Mouse (Mus musculus): ENCODE data around the gene Slc8a1.

Gene Slc8a1

DNA sequence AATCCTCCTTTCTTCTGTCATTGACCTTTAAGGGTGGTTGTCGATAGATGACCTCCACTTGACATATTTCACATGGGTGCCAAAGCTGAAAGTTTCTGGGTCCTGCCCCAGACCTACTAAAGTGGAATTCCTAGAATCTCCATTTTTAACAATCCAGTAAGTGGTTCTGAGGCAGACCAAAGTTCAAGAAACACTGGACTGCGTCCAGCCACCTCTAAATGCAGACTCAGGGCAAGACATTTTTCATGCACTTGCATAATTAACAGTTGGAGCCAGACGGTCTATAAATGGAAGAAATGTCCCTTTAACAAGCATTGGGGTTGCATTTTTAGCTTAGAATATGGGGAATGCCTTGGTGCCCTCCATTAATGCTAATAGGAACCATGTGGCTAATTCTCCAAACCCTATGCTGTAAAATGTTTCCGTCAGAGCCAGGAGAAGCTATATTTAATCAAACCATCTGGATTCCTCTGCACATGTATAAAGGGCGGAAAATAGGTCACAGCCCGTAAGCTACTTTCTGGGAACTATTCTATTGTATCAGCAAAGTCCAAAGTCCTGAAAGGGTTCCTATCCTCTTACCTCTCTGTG, 224.7 kb downstream of the Slc8a1 start:
- DNase-seq (ENCODE audit: inconsistent ontology term) = peak; percentile 63

DNA sequence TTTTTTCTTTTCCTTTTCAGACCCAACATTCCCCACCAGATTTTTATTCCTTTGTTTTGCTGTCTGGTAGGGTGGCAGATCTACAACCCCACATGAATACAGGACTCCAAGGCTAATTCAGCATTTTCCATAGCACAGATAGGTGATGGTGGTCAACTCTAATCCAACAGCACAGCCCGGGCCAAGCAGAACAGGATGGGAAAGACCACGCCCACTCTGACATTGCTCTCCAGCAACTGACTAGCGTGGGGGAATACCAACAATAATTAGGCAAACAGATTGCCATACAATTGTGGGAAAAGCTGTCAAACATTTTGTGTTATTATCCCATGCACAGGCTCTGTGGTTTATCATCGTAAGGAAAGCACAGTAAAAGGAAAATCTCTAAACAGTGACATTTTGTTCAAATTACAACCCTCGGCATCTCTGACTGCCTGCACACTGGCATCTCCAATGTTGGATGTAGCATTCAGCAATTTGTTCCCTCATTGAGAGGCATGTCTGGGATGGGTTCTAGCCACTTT, 233.0 kb downstream of the Slc8a1 start:
- DNase-seq (ENCODE audit: inconsistent ontology term) = no peak

- DNase-seq (ENCODE audit: inconsistent ontology term) = no peak
Observed at GRCm38 (mm10) chr17:81504040-81504439, 234.1 kb downstream of the Slc8a1 start.

GRCm38 (mm10) chr17:81502732-81503131, 235.4 kb downstream of the Slc8a1 start:
- DNase-seq (ENCODE audit: inconsistent ontology term) = no peak

DNA sequence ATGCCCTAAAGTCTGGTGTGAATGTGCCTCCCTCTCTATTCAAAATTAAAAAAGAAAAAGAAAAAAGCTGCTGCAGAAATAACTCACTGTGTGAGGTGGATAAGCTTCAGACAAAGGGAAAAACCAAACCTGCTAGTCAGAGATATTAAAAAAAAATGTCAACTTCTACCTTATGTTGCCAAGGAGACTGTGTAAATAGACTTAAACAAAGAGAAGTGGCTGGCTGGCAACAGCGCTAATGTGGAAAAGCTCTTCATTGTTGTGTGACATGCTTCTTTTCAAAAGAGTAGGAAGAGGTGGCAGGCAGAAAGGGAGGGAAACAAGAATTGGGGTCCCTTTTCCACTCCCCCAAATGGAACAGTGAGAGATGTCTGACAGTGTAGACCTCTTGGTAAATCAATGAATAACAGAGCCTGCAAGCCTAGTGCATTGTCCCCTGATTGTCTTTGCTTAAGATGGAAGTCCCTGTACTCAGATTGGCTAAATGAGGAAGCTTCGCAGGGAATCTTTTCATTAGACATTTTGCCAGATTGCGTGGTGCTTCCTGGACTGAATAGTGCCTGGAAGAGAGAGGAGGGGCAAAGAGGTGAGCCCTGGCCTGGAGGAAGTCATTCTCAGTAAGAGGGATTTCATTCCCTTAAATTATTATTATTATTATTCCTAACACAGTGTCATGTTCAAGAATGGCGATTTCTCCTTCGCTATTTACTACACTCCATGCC, 237.3 kb downstream of the Slc8a1 start:
- DNase-seq (ENCODE audit: inconsistent ontology term) = peak; percentile 40

- peak; percentile 47 for DNase-seq (ENCODE audit: inconsistent ontology term)
Observed at GRCm38 (mm10) chr17:81497919-81498318, 240.3 kb downstream of the Slc8a1 start.

DNA sequence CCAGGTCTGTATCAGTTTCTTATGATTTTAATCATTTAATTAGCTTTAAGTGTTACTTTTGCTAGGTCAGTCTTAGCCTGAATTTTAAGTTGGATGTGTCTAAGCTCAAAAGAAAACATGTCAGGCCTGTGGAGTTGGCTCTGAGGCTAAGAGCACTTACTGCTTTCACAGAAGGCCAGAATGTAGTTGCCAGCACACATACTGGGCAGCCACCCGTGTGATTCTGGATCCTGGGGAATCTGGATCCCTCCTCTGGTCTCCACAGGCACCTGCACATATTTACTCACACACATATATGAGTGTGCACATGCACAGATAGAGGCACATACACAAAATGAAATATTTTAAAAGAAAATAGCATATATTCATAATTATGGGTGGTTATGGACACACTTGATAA, 241.6 kb downstream of the Slc8a1 start:
- DNase-seq (ENCODE audit: inconsistent ontology term) = no peak

GRCm38 (mm10) chr17:81492216-81492865, 245.8 kb downstream of the Slc8a1 start:
- DNase-seq (ENCODE audit: inconsistent ontology term) = no peak

GRCm38 (mm10) chr17:81486388-81486787, 251.8 kb downstream of the Slc8a1 start:
- DNase-seq (ENCODE audit: inconsistent ontology term) = no peak

DNA sequence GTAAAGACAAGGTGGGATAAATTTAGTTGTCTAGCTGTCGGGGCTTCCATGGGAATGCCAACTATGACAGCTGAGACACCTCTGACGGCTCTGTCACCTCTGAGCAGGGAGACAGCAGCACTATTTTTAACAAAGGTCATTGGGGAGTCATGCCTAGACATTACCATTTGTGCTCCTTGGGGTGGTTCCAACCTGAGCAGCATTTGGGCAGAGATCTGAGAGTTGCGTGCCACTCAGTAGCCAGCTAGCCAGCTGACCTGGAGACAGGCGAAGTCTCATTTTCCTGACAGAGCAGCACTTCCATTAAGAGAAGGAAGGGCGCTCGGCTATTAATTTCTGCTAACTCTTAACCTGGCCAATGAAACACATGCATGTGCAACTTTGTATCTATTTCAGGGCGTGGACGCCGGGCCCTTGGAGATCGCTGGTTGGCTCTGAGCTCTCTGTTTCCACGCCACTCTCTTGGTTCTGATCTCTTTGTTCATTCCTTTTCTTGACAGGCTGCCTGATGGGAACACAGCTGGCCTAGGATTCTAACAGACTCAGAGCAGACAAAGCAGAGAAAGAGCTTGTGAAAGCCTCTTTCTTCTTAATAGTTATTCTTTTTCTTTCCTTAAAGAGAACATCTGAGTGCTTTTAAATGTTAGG, 256.2 kb downstream of the Slc8a1 start:
- no peak for DNase-seq (ENCODE audit: inconsistent ontology term)

DNA sequence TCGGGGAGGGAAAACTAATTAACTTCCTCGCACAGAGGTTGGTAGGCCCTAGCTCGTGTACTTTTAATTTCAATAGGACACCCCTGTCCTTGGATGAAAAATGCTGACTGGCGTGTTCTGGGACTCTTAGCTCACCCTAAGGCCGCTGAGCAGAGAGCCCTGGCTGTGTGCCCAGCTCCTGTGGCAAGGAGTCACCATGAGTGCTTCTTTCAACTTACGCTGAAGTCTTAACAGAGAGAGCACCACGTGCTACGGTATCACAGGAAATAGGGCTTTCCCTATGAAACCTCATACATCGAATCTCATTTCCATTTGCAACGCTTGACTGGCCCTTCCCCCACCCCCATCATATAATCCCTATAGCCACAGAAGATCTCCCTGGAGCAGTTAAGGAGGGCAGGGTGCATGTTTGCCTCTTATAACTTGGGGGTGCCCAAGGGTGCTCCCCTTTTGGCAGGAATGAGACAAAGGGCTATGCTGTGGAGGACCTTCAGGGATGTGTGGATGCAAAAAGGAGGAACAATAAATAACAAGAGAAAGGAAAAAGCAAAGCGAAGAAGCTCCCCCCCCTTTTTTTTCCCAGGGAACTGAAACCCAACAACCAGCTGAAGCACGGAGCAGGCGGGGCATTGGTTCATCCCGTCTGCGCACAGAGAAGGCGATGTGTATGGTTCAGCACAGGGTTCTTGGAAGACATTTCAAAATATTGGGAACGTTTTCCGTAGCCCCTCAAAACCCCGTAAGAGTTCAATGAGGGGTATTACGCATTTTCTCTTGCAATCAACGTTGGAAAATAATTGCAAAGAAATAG, 257.6 kb downstream of the Slc8a1 start:
- DNase-seq (ENCODE audit: inconsistent ontology term) = peak; percentile 47

DNA sequence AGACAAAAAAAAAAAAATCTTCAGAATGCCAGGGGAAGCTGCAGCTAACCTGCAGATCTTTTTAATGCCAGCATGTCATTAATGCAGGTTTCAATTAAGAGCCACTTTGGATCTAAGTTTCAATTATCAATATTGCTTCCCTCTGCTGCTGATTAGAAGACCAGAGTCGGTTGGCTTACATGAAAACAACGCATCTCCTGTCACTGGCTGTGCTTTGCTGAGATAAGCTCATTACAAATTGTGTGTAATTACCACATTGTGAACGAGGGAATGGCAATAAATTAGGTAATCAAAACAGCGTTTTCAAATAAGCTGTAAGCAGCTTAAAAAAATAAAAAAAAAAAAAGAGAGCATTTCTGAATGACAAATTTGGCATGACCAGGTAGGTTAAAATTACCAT, 258.4 kb downstream of the Slc8a1 start:
- no peak for DNase-seq (ENCODE audit: inconsistent ontology term)

DNA sequence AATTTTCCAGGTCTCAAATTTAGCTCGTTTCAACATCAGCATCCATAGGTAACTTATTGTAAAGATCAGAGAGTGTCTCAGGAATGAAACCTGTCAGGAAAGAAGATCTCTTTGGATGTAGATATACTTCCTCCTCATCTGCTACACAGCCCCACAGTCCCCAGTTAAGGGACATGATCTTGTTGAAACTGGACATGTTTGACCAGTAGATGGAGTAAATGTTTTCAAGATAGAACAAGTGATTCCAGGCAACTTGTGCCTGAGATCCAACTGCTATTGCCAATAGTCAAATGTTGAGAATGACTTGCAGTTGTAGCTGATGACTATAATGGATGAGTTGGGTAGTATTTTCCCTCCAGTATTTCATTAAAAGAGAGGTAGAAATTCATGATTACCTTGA, 260.8 kb downstream of the Slc8a1 start:
- DNase-seq (ENCODE audit: inconsistent ontology term) = no peak

- DNase-seq (ENCODE audit: inconsistent ontology term) = no peak
Observed at GRCm38 (mm10) chr17:81473363-81473762, 264.8 kb downstream of the Slc8a1 start.

DNA sequence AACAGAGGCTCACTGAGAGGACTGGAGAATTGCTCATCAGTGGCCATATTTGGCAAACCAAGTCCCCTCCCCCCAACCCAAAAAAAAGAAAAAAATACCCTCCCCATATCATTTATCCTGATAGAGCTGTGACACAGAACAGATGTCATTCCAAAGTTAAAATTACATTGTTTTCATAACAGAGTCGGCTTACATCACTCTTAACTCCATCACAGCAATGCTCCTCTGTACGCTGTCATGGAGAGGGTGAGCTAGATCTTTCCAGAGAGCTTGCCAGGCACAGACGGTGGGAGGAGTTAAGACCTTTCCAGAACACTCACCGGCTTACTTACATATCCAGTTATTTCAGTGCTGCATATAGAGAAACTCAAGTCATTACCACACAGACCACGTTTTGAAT, 269.2 kb downstream of the Slc8a1 start:
- no peak for DNase-seq (ENCODE audit: inconsistent ontology term)

DNA sequence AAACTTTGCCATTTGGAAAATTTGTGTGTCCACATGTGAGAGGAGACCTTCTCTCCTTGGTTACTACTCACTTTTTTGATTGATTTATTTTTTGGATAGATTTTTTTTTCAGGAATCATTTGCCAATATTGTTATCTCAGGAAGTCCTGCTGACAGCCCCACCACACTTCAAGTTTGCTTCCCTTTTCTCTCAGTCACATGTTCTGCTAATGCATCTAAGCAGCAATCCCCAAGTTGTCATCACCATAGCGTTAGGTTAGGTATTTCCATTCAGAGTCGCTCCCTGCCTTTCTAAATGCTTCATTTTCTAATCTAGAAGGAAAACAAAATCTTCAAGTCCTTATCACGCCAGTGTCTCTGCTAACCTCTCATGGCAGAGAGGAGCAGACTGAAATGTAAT, 278.8 kb downstream of the Slc8a1 start:
- DNase-seq (ENCODE audit: inconsistent ontology term) = no peak

DNA sequence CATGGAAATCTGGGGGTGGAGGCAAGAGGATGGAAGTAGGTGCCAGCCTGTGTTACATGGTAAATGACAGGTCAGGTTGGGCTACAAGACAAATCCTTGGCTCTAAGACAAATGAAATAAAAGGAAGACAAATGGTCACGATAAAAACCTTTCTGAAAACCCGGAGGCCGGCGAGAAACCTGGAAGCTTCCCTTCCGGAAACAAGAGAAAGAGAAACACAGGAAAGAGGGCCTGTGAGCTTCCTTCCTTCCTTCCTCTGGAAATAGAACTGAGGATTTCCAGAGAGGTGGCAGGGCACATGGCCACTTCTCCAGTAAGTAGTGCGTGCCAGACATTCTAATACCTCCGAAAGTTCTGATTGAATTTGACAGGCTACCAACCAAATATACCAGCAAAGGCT, 282.2 kb downstream of the Slc8a1 start:
- DNase-seq (ENCODE audit: inconsistent ontology term) = no peak

DNA sequence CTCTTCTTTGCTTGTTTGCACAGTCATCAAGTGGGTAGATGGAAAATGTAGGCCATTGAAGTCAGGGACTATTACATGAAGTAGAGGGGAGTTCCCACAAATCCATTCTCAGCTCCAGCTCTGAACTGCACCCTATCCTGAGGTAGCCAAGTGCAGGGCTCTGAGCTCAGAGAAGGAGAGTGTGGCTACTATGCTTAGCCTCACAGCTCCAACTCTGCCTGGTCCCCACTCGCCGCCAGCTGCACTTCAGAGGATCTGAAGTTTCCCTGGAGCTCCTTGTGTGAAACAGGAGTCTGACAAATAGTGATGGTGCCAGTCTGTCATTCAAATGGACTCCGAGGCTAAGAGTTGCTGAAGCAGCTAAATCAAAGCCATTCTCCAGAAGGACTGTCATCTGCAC, 282.9 kb downstream of the Slc8a1 start:
- no peak for DNase-seq (ENCODE audit: inconsistent ontology term)

DNA sequence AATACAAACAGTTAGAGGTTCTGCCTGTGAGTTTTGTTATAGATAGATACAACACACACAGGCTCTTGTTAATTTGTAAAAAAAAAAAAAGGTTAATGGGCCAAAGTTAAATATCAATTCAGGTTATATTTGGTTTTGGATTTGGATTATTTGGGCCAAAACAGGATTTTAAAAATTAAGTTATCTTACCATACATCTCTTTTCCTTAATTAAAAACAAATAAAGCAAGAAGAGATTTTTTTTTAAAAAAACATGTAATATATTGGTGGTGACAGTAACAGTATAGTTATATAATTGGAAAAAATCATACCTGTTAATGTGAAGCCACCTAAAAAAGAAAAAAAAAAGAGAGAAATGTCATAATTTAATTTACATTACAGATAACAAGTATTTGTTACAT, 296.7 kb downstream of the Slc8a1 start, which contains the start of gene Gm11096:
TSS of gene Gm11096 (plus strand) at position 301 of the 400 bp plus-strand sequence.
- no peak for DNase-seq (ENCODE audit: inconsistent ontology term)

DNA sequence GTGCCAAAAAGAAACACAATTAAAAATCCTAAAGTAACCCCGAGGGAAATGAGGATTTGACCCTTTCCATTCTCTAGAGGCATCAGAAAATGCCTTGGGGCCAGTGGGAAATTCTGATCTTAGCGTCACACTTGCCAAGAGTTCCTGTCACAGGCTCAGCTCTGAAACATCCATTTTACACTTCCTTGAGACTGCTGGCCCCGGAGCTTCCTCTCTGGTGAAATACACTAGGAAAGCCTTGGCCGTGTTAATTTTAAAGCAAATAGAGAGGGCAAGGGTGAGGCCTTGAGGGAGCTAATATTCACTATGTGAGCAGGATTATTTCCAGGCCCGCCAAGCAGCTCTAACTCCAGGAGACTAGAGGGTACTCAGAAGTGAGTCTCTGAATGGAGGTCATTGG, 305.0 kb downstream of the Slc8a1 start:
- DNase-seq (ENCODE audit: inconsistent ontology term) = no peak

DNA sequence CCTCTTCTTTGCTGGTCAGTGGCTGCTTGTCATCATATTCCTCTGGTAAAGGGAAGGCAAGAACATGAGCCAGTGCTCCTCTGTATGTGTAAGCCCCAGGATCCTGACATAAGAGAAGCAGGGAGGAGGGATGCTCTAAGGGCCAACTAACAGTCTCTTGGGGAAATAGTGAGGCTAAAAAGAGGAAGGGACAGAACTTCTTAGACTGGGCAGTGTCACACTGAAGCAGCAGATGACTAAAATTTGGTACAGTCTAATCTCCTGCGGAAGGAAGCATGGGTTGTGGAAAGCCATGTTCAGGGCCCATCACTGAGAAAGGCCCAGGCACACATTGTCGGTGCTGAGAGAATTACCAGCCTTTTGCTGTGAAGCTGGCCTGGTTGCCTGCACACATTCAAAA, 305.4 kb downstream of the Slc8a1 start:
- DNase-seq (ENCODE audit: inconsistent ontology term) = no peak

All from Muller cell, postnatal 12 days (primary cell).